ENCODE assay signal across 10 mouse cellular contexts in genomic region chr10:61466242-61466641, GRCm38 (mm10). TPM values are rescaled to one million over a fixed set of nuclear protein-coding genes. Genes with fewer than 3 reads are reported as not detected.
A peak's percentile ranks its signal among the peaks of the same experiment; 100 is the strongest.
DNase-seq lines count a peak whose midpoint lies in the region; TF ChIP-seq lines count a peak whose summit lies in the region.
"Had no signal": no experiment of that assay in that cellular context is flagged by ENCODE, and none has a peak within 500 bp of the region (broad histone marks: within the 10 kb centered on the region; RNA-seq: fewer than 3 reads in every experiment).

No protein-coding gene starts in this region.

- H3K27ac ChIP-seq in kidney, adult 2 months (ENCODE audit: insufficient read depth, low read depth, low read length): no peak overlapping the region

- intact Hi-C loops in left cerebral cortex, postnatal 10 days (cut with DNase I): no loop called here

- 73% methylated on average over 8 of the region's 8 CpGs for WGBS in kidney, adult 2 months

- TF ChIP-seq CTCF in kidney, adult 2 months (conservative IDR thresholded peaks at IDR 0.05; ENCODE audit: insufficient read depth, insufficient read length, low read depth, low read length): peak; percentile 41

- no peak for TF ChIP-seq POLR2A in kidney, adult 2 months (IDR thresholded peaks at IDR 0.05; ENCODE audit: low read depth, low read length)

- H3K4me3 ChIP-seq in kidney, adult 2 months (ENCODE audit: insufficient read depth, low read depth, low read length): no peak overlapping the region

- H3K27me3 ChIP-seq in kidney, adult 2 months (replicated peaks; ENCODE audit: control insufficient read depth, insufficient read depth, low read length): no peaks in the 10 kb centered on the region

- H3K36me3 ChIP-seq in kidney, adult 2 months (ENCODE audit: control insufficient read depth, insufficient read depth, low read length): no peaks in the 10 kb centered on the region

- DNase-seq in kidney, adult 2 months: no peak
- no peak for DNase-seq in kidney, postnatal 36 days
- DNase-seq in ES-CJ7 (ENCODE audit: low read depth, low spot score): peak; percentile 73
- DNase-seq in liver: peak; percentile 62
- DNase-seq in spleen, postnatal 36 days (ENCODE audit: low spot score in 2 of 2): peak; percentile 4 to 16
- DNase-seq in left cerebral cortex, postnatal 10 days (ENCODE audit: extremely low spot score in 1 of 2, low spot score in 2 of 2): no peak
- DNase-seq in right cerebral cortex, adult 18-20 months: no peak
- DNase-seq in right cerebral cortex, postnatal 36 days (ENCODE audit: low spot score in 2 of 2): no peak
- DNase-seq: gastrocnemius, postnatal 10 days had no signal

- no peaks in the 10 kb centered on the region for H3K4me1 ChIP-seq in kidney, adult 2 months (ENCODE audit: control insufficient read depth, insufficient read depth, low read length)

RNA-seq across cellular contexts. Expression of gene Lrrc20, which starts 9.4 kb away (rescaled TPM):
- 4.0 and 4.6 TPM in 2 replicates for polyA plus RNA-seq in kidney, adult 2 months (2012; rRNA removed)
- total RNA-seq in left cerebral cortex, postnatal 10 days (2021): 10 to 100 TPM; 13.2 to 15.0 TPM

RNA-seq across cellular contexts. Expression of gene Eif4ebp2, which starts 13.8 kb away (rescaled TPM):
- 127 and 128 TPM in 2 replicates for polyA plus RNA-seq in kidney, adult 2 months (2012; rRNA removed)
- 10 to 100 TPM; 42.1 to 46.1 TPM for total RNA-seq in left cerebral cortex, postnatal 10 days (2021)

RNA-seq across cellular contexts. Expression of gene Nodal, which starts 48.5 kb away (rescaled TPM):
- polyA plus RNA-seq in kidney, adult 2 months (2012; rRNA removed): 0.06 and 0.12 TPM in 2 replicates
- total RNA-seq in left cerebral cortex, postnatal 10 days (2021): under 1 TPM; 0.15 to 0.39 TPM
- total RNA-seq: layer of hippocampus, postnatal 14 days had no signal

Comparison
In these comparisons a context has a peak if more than half of its experiments do, and no peak if none do; other contexts are left out.
1. DNase-seq: peak in ES-CJ7 (single experiment), liver (single experiment) and spleen, postnatal 36 days (2 of 2); none in kidney, adult 2 months (single experiment), kidney, postnatal 36 days (0 of 2), left cerebral cortex, postnatal 10 days (0 of 2), right cerebral cortex, adult 18-20 months (single experiment) and right cerebral cortex, postnatal 36 days (0 of 2).